Mouse (Mus musculus): ENCODE results near the gene Csdc2.

DNA sequence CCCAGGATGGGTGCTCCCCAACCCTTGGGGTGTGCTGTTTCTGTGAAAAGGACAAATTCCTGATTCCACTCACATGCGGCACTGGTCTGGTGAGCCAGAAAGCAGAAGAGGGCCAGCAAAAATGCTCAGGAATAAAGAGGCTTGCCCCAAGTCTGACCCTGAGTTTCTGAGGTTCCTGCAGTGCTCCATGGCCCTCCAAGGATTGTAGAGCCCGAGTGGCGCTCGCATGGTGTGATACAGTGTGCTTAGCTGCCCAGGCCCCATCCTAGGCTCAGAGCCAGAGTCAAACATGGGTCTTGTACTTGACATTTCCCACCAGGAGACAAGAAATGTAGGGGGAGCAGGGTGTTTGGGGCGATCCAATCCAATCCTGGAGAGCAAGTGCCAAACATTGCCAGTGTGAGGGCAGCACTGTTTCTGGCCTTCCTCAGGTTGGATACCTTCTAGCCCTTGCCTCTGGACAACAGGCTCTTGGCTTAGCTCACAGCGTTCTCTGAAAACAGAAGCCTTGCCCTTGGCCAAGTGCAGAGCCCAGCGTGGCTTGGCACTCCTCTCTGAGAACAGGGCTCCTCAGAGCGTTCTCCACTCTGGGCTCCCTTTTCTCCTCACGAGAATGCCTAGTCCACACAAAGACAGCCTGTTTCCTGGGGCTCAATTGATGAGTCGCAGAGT lies 15.9 kb upstream of the Csdc2 start:
- no peak for TF ChIP-seq CTCF (IDR thresholded peaks at IDR 0.05; ENCODE audit: low read depth)
- no peak for TF ChIP-seq EP300 (IDR thresholded peaks at IDR 0.05; ENCODE audit: low read depth)
